27 mouse cellular contexts compared by ENCODE assay signal in genomic region chr17:32158841-32159240, GRCm38 (mm10). TPM values are rescaled to one million over a fixed set of nuclear protein-coding genes. Genes with fewer than 3 reads are reported as not detected.
"Had no signal": no experiment of that assay in that cellular context is flagged by ENCODE, and none has a peak within 500 bp of the region (broad histone marks: within the 10 kb centered on the region; RNA-seq: fewer than 3 reads in every experiment).

No protein-coding gene starts in this region.

- DNase-seq: gastrocnemius, adult 2 months; gastrocnemius, postnatal 10 days; gastrocnemius, postnatal 25 days; heart, adult 18-20 months; heart, postnatal 10 days; heart, postnatal 4 days; kidney, adult 18-20 months; kidney, adult 8-10 months; kidney, postnatal 10 days; kidney, postnatal 25 days; kidney, postnatal 4 days; layer of hippocampus, adult 9-11 months had no signal

- H3K27me3 ChIP-seq: hindbrain, embryonic 12.5 days; intestine, embryonic 15.5 days; limb, embryonic 13.5 days; limb, embryonic 15.5 days had no signal

- H3K4me3 ChIP-seq: gastrocnemius, adult 2 months; heart, embryonic 10.5 days; heart, embryonic 12.5 days; hindbrain, embryonic 10.5 days; hindbrain, embryonic 12.5 days; intestine, embryonic 15.5 days; left cerebral cortex, adult 2 months; limb, embryonic 13.5 days; limb, embryonic 15.5 days; liver, embryonic 12.5 days had no signal

- H3K36me3 ChIP-seq: liver, embryonic 12.5 days had no signal

- H3K9me3 ChIP-seq: heart, embryonic 10.5 days; heart, embryonic 12.5 days; hindbrain, embryonic 10.5 days; hindbrain, embryonic 12.5 days; intestine, embryonic 15.5 days; limb, embryonic 13.5 days; limb, embryonic 15.5 days; liver, embryonic 12.5 days had no signal

- ATAC-seq: hindbrain, embryonic 16.5 days; inflammation-experienced regulatory T-cells, adult 6 months; intestine, embryonic 15.5 days; intestine, postnatal 0 days; liver, embryonic 12.5 days had no signal

RNA-seq across cellular contexts. Expression of gene Notch3, which starts 7.8 kb away (rescaled TPM):
- total RNA-seq: granulocyte monocyte progenitor cell, adult 5-6 weeks had no signal
- polyA plus RNA-seq: inflammation-experienced regulatory T-cells, adult 6 months had no signal

RNA-seq across cellular contexts. Expression of gene Ephx3, which starts 30.5 kb away (rescaled TPM):
- total RNA-seq: granulocyte monocyte progenitor cell, adult 5-6 weeks had no signal
- polyA plus RNA-seq: heart, embryonic 10.5 days; intestine, postnatal 0 days; kidney, embryonic 14.5 days; limb, embryonic 11.5 days had no signal
